Mouse (Mus musculus) bone marrow, adult 2 months (tissue): ENCODE results near the gene Slc25a14.
A peak's percentile ranks its signal among the peaks of the same experiment; 100 is the strongest.

ENCODE experiments used
- CTCF ChIP-seq: fragments of 200-500 bp; IDR thresholded peaks from 2 replicates; pipeline ENCODE4 v1.5.1; 2011; ENCODE audit warnings: low read length, control low read depth; ENCODE audit not compliant: control insufficient read depth, insufficient read depth
- POLR2A ChIP-seq: fragments of 200-500 bp; IDR thresholded peaks from 2 replicates; pipeline ENCODE4 v1.6.1; 2011; ENCODE audit warnings: low read depth, mild to moderate bottlenecking, control low read depth, low read length, borderline replicate concordance; ENCODE audit not compliant: control insufficient read depth

- TF ChIP-seq POLR2A (0 out of 2 replicates have a peak, but pooled peaks have one; percentile 32), CTCF (no peak)
These were observed 71.7 kb downstream of the Slc25a14 start, which contains the start of gene Rbmx2 for GRCm38 (mm10) chrX:48694864-48695371.
